ENCODE assay signal across 10 mouse cellular contexts in the genomic region with DNA sequence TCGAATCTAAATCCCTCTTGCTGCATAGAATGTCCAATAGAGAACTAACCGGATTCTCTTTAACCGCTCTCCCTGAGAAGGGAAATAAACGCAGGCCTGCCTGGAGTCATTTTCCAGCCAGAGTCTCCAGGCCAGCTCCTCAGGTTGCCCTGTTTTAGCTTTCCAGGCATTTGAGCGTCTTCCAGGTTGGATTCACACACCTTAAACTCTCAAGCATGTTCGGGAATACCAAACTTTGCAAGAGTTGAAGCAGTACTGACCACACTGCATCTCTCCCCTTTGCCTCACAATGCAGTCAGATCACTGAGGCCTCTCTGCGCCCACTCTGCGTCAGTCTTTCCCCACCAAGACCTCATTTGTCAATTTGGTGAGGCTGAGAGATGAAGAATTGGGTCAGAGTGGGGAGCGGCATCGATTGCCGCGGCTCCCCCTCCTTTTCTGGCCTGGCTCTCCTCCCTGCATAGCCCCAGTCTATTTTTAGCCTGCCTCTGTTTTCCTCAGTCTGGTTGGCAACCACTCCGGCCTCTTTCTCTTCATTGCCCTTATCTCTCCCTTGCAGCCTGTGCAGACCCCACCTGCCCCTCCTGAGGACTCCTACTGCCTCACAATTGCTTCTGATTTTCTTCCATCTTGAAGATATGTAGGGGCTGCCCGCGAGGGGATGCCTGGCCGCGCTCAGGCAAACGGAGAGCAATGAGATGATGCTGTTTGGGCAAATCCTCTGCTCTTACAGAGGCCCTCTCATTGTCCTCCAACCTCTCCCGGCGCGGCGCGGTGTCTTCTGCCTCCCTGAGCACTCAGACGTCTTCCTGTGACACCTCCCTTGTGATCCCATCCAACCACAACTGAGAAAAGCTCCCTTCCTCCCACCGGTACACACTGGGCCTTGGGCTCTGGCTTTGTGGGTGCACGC. TPM values are rescaled to one million over a fixed set of nuclear protein-coding genes. Genes with fewer than 3 reads are reported as not detected.
DNase-seq lines count a peak whose midpoint lies in the region; ATAC-seq and TF ChIP-seq lines count a peak whose summit lies in the region.
"Had no signal": no experiment of that assay in that cellular context is flagged by ENCODE, and none has a peak within 500 bp of the region (broad histone marks: within the 10 kb centered on the region; RNA-seq: fewer than 3 reads in every experiment).

No protein-coding gene starts in this region.

- H3K9ac ChIP-seq in heart, embryonic 13.5 days: peak overlapping the region; percentile 69
- H3K9ac ChIP-seq in midbrain, embryonic 13.5 days (replicated peaks): peak overlapping the region; percentile 14; the same call in 1 of the 2 replicates
- H3K9ac ChIP-seq: neural tube, embryonic 12.5 days had no signal

- peak overlapping the region; percentile 94 for H3K27ac ChIP-seq in heart, embryonic 13.5 days (replicated peaks)
- H3K27ac ChIP-seq in midbrain, embryonic 13.5 days: peak overlapping the region; percentile 84
- H3K27ac ChIP-seq: neural tube, embryonic 12.5 days had no signal

- WGBS in heart, embryonic 13.5 days: 29% methylated on average over 26 of the region's 26 CpGs
- 50% methylated on average over 26 of the region's 26 CpGs for WGBS in midbrain, embryonic 13.5 days

- H3K4me3 ChIP-seq in heart, embryonic 13.5 days: peak overlapping the region; percentile 20
- H3K4me3 ChIP-seq in midbrain, embryonic 13.5 days (replicated peaks): no peak overlapping the region
- H3K4me3 ChIP-seq: neural tube, embryonic 12.5 days had no signal

- no peak for TF ChIP-seq CTCF in brain, embryonic 14.5 days (IDR thresholded peaks at IDR 0.05; ENCODE audit: borderline replicate concordance, extremely low read depth, insufficient read depth, insufficient read length)

- H3K4me2 ChIP-seq in heart, embryonic 13.5 days: peak overlapping the region; percentile 61
- H3K4me2 ChIP-seq in midbrain, embryonic 13.5 days (replicated peaks): peak overlapping the region; percentile 11; the same call in 1 of the 2 replicates
- H3K4me2 ChIP-seq: neural tube, embryonic 12.5 days had no signal

- DNase-seq in heart, adult 11 months: peak; percentile 84
- no peak for DNase-seq in heart, adult 8-10 months (ENCODE audit: low spot score)
- DNase-seq in brain, embryonic 14.5 days (ENCODE audit: low read depth): peak; percentile 82
- no peak for DNase-seq in ovary, postnatal 14 days (ENCODE audit: low spot score)
- no peak for DNase-seq in left cerebral cortex, adult 9 months (ENCODE audit: low spot score in 2 of 2)
- no peak for DNase-seq in embryo, embryonic 10.5 days (ENCODE audit: low spot score)

- H3K9me3 ChIP-seq in heart, embryonic 13.5 days: no peaks in the 10 kb centered on the region
- no peaks in the 10 kb centered on the region for H3K9me3 ChIP-seq in midbrain, embryonic 13.5 days
- H3K9me3 ChIP-seq: neural tube, embryonic 12.5 days had no signal

- ATAC-seq in heart, embryonic 13.5 days (ENCODE audit: extremely low read depth, insufficient number of reproducible peaks, low FRiP score, low TSS enrichment): peak; percentile 71
- peak; percentile 24; the same call in 1 of the 2 replicates for ATAC-seq in midbrain, embryonic 13.5 days

- peaks cover 56% of the 10 kb centered on the region for H3K4me1 ChIP-seq in heart, embryonic 13.5 days
- H3K4me1 ChIP-seq in midbrain, embryonic 13.5 days (replicated peaks): peaks cover 59% of the 10 kb centered on the region

- no peak for TF ChIP-seq POLR2A in brain, embryonic 14.5 days (IDR thresholded peaks at IDR 0.05; ENCODE audit: borderline replicate concordance, extremely low read depth, insufficient read depth, insufficient read length, poor library complexity, severe bottlenecking)

- H3K27me3 ChIP-seq in heart, embryonic 13.5 days (replicated peaks): no peaks in the 10 kb centered on the region
- H3K27me3 ChIP-seq in midbrain, embryonic 13.5 days: peaks cover 9% of the 10 kb centered on the region
- H3K27me3 ChIP-seq: CH12.LX had no signal

- no peaks in the 10 kb centered on the region for H3K36me3 ChIP-seq in heart, embryonic 13.5 days
- H3K36me3 ChIP-seq in midbrain, embryonic 13.5 days: no peaks in the 10 kb centered on the region
- H3K36me3 ChIP-seq: neural tube, embryonic 12.5 days had no signal

RNA-seq across cellular contexts. Expression of gene Pipox, which starts 17.8 kb away (rescaled TPM):
- under 1 TPM; 0.43 to 0.82 (median 0.59) TPM for total RNA-seq in heart, adult 8-10 months (2022)
- 10.0 and 19.2 TPM in 2 replicates for polyA plus RNA-seq in brain, embryonic 14.5 days (2012; rRNA removed)
- 4.6 and 4.9 TPM in 2 replicates for polyA plus RNA-seq in heart, embryonic 13.5 days (2015; fragmentation: Nextera tagmentation; extraction: Ambion mirVana)
- polyA plus RNA-seq in midbrain, embryonic 13.5 days (2015; fragmentation: Nextera tagmentation; extraction: Ambion mirVana): 8.6 and 11.0 TPM in 2 replicates

RNA-seq across cellular contexts. Expression of gene Sez6, which starts 54.5 kb away (rescaled TPM):
- total RNA-seq in heart, adult 8-10 months (2022): under 1 TPM; 0.19 to 0.84 (median 0.52) TPM
- polyA plus RNA-seq in brain, embryonic 14.5 days (2012; rRNA removed): 173 and 174 TPM in 2 replicates
- polyA plus RNA-seq in heart, embryonic 13.5 days (2015; fragmentation: Nextera tagmentation; extraction: Ambion mirVana): 0.09 and 0.20 TPM in 2 replicates
- 118 TPM in 2 replicates for polyA plus RNA-seq in midbrain, embryonic 13.5 days (2015; fragmentation: Nextera tagmentation; extraction: Ambion mirVana)

Comparison
In these comparisons a context has a peak if more than half of its experiments do, and no peak if none do; other contexts are left out.
1. DNase-seq: peak in heart, adult 11 months (single experiment) and brain, embryonic 14.5 days (single experiment); none in heart, adult 8-10 months (single experiment), ovary, postnatal 14 days (single experiment), left cerebral cortex, adult 9 months (0 of 2) and embryo, embryonic 10.5 days (single experiment).
2. RNA of gene Sez6, which starts 54.5 kb away (polyA plus RNA-seq): 173 to 174 TPM in brain, embryonic 14.5 days and 118 TPM in midbrain, embryonic 13.5 days; 0.09 to 0.20 TPM in heart, embryonic 13.5 days; every median in the first group is over 10 times any median in the second.